Mouse (Mus musculus) c-Kit-positive CD71-positive TER-119-negative erythroid progenitor cells, embryonic 14.5 days (primary cell): ENCODE data around the gene Cracr2b.
A peak's percentile ranks its signal among the peaks of the same experiment; 100 is the strongest.
"Not testable (repeated sequence)": the region's sequence is repeated elsewhere in the genome, so short reads cannot be mapped to it uniquely, and the experiment has no call there.

Experiments
- DNase-seq: peaks from one replicate; pipeline ENCODE4 v3.0.0-alpha.2; 2013; ENCODE audit warnings: low read depth

Gene Cracr2b

DNA sequence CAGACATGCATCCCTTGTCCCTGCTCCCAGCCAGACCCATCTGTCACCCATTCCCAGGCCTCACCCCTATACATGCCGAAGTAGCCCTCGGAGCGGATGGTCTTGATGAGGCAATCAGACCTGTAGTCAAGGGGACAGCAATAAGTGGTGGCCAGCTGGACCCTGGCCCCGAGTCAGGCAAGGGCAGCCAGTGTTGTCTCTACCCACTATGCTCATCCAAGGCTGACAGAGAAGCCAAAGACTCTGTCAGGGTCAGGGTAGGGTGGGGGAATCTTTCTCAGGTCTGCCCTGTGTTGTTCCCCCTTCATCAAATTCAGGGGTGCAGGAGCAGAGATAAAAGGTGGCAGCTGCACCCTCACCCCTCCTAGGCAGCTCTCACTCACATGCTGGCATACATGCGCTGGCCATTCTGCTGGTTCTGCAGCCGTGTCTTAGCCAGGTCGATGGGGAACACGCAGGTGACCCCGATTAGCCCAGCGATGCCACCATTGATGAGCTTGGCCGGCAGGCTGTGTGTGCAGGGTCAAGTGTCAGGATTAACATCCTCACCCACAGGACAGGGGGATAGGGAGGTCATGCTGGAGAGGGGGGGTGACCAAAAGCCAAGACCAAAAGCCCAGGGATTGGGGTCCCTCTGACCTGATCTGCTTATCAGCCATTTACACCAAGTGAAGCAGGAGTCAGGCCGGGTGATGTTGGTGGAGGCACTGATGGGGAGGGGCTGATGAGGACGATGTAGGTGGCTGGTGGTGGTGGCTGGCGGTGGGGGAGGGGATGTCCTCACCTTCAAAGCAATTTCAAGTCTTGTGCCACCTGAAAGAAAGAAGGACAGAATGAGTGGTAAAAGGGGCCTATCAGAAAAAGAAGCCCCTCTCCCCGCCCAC, 27.1 kb upstream of the Cracr2b start:
- no peak for DNase-seq

DNA sequence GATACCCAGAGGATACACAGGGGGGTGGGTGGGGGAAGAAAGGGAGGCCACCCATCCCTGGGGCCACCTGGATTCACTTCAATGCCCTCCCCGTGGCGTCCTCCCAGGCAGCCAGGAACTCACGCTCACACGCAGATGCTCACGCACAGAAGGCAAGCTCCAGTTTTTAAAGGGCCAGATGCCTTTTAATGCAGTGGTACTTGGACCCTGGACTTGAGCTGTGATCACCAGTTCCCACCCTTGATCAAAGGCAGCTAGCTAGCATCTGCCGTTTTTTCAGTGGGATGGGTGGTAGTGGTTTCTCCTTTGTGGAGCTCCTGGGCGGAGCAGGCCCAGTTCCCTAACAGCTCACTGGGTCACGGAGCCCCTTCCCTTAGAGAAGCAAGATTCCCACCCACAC, 26.4 kb upstream of the Cracr2b start:
- no peak for DNase-seq

DNA sequence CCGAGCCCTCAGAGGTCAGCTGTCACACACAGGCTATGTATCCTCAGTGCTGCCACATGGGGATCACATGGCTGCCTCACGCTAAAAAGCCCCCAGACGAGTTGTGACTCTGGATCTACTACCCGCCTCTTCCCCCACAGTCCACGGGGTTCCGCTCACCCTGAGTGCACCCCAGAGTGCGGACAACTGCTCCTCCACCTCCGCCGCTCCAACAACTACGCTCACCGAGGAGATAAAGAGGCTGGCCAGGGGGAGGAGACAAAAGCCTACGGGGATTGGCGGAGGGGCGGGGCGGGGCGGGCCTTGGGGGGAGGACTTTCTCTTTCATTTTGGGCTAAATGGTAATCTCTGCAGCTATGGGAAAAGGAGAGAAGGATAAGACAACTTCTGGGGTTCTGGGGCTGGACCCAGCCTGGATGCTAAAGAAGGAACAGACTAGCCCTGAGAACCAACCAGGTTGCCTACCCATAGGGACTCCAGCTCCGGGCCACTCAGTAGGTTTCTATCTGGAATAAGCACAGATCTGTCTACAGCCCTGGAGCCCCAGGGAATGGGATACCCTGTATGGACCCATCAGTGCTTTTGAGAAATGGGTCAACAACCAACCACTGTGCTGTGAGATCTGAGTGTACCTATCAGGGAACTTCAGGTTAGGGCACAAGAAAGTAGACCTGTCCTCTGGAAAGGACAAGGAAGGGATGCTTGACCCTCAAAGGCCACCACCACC, 25.6 kb upstream of the Cracr2b start:
- peak; percentile 78 for DNase-seq

DNA sequence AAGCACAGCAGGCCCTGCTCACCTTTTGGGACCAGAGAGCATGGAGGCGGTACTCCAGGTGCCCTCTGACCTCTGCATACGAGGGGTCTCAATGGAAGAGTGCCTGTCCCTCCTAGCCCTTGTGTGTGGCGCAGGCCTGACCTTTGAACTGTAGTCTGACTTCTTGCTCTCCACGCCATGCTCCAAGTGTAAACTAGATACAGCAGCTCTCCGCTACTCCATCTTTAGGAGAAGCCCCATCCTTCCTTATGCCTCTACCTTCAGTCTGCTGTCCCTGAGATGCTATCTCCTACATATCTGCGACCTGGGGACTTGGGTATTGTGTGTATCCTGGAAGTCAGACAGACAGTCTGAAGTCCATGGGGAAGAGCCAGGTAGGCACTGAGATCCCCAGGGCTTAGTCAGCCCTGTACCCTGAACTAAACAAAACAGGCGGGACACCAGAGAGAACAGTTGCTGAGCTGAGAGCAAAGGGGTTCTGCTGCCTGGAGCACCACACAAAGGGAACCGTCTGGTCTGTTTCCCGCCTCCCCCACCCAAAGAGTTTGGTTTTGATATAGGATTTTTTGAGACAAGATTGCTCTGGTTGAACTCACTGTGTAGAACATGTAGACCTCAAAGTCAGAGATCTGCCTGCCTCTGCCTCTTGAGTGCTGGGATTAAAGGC, 24.9 kb upstream of the Cracr2b start:
- DNase-seq: no peak

DNA sequence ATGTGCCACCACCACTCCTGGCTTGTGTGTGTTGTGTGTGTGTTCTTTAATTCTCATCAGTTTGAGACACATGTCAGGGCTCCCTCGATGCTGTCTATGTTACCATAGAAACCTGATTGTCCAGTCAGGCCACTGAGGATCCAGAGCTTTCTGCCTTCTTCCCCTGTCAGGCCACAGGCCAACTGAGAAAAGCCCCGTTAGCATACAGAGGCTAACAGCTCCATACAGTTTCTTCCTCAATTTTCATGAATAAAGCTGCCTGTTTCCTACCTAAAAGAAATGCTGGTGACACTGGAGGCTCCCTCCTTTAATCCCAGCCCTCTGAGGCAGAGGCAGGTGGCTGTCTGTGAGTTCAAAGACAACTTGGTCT, 24.4 kb upstream of the Cracr2b start:
- DNase-seq: no peak

DNA sequence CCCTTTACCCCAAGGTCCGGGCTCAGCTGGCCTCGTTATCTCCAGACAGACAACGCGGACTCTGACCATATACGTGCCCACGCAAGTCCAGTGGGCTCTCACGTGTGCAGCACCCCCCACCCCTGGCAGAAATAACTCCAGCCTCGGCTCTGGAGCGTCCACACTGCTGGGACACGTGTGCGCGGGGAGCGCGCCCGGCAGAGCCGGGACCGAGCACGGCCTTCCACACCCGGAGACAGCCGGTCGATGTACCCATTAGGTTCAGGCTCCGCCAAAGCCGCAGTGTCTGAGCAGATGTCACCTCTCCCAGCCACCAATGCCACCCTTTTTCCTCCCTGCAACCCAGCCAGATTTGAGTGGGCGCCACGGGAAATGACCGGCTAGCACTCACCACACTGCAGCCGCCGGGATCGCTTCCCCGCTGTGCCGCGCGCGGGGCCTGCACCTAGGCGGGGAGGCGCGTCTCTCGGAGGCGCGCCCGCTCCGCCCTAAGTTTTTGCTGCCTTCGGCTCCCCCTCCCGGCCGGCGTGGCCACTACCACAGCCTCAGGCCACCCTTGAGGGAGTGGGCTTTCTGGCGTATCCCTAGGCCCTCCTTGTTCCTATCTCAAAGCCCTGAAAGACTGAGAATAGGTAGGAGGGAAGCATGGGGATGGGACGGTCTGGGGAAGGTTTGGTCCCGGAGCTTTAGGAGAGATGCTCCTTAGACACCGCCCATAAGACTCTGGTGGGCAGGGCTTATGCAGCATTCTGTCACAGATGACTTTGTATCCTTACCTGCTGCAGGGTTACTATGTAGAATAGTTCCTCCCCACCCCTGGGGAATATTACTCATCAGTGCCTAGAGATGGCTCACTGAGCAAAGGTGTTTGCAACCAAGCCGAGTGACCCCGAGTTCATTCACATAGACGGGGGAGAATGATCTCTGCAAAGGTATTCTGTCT, 23.4 kb upstream of the Cracr2b start, which contains the start of gene Slc25a22:
Gene Slc25a22 (minus strand): TSS at position 715 of the 943 bp plus-strand sequence.
- DNase-seq: peak; percentile 66

DNA sequence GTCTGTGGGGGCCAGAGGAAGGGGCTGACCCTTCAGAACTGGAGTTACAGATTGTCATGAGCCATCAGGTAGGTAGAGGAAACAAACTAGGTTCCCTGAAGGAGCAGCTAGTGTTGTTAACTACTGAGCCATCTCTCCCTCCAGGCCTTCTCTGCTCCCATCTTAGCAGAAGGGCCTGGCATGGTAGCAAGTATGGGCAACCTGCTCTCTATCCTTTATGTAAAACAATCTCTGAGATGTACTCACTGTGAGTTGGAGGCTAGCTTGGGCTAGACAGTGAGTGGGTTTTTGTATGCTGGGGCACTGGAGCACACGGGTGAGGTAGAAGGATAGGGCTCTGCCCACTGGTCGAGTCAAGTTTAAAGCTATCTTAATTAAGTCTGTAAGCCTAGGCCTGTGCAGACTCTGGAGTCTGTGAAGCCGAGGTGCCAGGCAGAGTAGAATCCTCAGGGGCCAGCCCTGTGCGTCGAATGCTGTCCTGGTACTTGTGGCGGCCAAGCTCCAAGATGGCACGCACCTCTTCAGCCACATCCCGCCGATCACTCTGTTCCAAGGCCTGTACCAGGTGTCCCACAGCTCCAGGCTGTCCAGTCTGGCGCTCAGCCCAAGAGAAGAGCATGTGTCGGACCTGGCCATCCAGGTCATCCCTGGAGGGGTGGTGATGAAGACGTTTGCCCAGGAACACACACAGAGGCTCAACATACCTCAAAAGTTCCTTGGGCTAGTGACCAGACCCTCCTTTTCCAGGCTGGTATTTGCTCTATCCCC, 22.5 kb upstream of the Cracr2b start:
- DNase-seq: no peak

DNA sequence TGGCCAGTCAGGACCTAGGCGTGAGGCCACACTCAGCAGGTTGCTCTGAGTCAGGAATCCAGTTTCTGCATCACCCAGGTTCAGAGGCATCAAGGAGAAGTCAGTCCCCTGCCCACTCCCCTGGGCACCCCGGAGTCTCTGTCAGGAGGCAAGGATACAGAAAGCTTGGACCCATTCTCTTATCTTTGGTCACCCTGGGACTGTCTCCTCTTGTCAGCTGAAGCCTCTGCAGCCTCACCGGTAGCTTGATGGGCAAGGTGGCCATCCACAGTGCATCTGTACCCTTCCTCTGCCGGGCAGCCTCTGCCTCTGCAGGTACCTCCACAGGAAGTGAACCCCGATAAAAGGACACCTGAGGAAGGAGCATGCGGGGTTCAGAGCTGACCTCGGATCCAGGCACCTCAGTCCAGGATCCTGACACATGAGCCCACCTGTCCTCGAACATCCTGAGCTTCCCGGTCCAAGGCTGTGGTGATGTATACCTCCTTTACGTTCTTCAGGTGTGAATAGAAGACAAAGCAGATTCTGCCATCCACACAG, 21.7 kb upstream of the Cracr2b start:
- DNase-seq: no peak

DNA sequence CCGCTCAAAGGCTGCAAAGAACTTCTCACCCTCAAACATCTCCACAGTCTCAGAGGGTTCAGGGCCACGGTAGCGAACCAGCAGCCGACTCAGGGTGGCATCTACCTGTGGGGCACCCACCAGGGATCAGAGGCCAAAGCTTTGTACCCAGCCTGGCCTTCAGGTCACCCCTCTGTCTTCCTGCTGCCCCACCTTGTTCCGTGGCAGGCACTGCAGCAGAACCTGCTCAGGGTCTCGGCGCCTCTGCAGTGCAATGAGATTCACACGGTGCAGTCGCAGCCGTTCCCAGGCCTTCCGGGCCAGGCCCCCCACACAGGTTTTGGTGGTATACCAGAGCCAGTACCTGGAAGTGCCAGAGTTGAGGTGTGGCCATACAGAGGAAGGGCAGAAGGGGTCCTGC, 21.1 kb upstream of the Cracr2b start:
- no peak for DNase-seq

DNA sequence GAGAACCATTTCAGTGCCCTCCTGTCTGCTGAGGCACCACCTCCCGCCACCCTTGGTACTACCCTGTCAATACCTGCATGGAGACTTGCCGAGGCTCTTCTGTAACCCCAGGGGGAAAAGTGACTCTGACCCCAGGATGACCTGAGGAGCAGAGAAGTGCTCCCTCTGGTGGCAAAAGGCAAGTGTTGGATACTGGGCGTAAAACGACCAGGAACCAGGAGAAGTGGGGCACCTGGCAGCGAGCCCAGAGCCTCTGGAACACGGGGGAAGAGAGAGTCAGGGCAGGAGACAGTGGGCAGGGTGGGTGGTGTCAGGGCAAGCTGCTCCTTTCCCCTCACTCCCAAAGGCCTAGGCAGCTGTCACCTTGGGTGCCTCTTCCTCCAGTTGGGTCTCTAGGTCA, 20.3 kb upstream of the Cracr2b start:
- DNase-seq: no peak

DNA sequence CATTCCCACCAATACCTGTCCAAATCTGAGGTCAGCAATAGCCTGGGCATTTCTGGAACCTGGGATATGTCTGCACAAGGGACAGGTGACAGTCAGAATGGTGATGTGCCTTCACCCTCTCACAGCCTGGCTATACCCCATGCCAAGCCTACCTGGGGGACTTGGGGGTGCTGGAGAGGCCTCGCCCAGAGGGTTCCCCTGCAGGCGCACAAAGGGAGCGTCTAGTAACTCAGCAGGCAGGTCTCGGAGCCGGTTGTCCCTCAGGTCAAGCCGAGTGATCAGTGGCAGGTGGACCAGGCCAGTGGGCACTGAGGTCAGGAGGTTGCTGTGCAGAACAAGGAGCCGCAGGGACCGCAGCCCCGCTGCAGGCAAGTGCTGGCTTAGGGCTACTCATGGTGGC, 19.4 kb upstream of the Cracr2b start:
- no peak for DNase-seq

DNA sequence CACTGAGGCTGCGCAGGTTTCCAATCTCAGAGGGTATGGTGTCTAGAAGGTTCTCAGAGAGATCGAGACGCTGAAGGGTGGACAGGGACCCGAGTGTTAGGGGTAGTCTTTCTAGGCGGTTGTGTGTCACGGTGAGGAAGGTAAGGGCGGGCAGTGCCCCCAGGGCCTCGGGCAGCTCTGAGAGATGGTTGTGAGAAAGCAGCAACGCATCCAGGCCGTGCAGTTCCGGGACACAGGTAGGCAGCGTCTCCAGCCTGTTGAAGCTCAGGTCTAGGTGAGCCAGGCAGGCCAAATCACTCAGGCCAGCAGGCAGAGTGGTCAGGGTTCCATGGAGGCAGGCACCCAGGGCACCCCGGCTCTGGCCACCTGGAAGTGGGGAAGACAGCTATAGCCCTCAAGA, 18.7 kb upstream of the Cracr2b start:
- DNase-seq: no peak

DNA sequence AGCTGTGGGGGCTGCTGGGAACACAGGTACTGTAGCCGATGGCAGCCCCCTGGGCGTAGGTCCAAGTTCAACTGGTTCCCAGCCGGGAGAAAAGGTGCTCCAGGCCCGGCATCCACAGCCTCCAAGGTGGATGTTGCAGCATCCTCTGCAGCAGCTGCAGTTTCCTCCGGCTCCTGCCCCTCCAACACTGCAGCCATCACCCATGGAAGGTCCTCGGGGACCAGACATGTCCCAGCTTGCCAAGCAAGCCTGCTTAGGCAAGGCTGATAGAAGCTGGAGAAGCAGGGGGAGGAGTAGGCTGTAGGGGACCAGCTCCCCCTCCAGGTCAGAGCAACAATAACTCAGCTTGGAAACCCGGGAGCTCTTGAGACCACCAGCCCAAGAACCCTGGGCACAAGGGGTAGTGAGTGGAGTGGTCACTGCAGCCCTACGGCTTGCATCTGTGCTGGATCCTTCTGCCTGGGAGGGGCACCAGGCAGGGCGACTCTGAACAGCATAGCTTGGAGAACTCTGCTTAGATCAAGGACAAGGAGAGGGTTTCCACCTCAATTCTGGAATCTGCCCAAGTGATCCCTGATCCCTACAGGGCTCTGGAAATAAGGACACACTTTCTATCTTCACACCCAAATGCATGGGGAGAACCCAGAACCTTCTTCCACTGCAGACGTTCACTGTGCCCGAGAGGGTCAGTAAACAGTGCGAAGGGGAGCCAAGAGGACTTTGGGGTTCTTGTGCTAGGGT, 17.6 kb upstream of the Cracr2b start:
- peak; percentile 66 for DNase-seq

DNA sequence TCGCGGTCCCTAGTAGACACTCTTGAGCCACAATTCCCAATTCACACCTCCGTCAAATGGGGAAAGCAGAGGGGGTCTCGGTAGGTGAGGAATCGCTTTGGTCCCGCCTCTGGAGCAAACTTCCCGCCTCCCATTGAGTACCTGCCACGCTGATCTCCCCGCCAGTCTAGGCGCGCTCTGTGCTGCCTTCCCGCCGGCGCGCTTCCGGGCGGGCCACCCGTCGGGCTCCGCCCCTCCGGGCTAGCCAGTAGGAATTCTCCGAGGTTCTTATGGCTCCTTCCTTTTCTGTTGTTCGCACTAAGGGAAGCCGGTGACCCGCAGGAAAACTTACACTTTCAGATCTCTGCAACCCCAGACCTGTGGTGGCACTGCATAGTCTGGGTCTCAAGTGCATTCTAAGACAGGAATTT, 17.1 kb upstream of the Cracr2b start, which contains the start of gene Pidd1:
Gene Pidd1 (minus strand): TSS at position 198 of the 410 bp plus-strand sequence.
- DNase-seq: peak; percentile 77

DNA sequence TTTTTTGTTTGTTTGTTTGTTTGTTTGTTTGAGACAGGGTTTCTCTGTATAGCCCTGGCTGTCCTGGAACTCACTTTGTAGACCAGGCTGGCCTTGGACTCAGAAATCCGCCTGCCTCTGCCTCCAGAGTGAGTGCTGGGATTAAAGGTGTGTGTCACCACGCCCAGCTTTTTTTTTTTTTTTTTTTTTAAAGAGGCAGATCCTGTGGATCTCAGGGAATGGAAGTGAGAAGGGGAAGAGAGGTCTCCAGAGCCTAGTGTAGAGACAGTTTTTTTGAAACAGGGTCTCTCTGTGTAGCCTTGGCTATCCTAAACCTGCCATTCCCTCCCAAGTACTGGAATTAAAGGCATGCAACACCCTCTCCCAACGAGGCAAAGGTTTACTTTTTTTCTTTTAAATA, 14.5 kb upstream of the Cracr2b start:
- not testable (repeated sequence) for DNase-seq

DNA sequence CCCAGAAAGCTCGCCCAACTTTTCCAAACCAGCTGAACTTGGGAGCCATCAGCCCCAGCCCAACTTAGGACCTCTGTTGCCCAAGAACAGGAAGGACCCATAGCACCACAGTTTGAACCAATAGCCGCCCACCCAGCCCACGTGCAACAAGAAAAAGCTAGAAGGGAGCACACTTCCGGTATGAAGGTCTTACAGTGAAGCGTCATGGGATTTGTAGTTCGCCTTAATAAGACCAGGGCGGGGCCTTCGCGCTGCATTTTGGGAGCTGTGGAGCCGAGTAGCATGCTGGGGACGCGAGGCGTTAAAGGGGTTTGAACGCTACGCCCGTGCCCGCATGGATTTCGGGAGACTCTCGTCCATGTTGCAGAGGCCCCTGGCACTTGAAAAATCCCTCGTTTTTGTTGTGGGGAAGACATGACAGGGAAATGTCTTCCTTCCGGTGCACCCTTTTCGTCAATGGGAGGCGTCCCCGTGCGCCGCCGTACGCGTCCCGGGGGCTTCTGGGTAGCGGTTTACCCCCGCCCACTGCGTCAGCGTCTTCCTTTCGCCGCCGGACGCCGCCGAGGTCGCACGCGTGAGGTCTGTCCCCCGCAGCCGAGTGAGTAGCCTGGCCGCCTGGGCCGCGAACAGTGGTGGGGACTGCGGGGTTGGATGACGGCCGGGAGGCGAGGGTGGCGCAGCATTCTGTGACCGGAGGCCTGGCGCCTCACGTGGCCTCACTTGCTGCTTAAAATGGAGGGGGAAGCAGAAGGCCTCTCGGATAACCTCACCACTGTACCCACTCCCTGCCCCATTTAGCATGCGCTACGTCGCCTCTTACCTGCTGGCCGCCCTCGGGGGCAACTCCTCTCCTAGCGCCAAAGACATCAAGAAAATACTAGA, 13.5 kb upstream of the Cracr2b start, which contains the start of gene Rplp2:
Gene Rplp2 (plus strand): TSS at position 261 of the 882 bp plus-strand sequence.
- DNase-seq: peak; percentile 87

DNA sequence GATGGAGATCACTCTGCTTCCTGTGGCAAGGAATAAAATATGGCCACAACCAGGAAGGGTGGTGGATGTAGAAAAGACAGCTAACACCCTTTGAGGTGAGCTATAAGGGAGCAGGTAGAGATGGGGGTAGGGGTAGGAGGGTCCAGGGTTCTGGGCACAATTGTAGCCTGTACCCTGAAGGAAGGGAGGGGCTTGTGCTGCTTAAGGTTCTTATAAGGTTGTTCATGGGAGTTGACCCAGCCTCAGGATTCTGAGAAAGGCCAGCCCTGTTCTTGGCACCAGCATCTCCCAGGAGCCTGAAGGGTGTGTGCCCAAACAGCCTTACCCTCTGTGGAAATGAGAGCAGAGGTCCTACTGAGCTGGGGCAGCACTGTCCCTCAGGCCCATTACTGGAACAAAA, 9.0 kb upstream of the Cracr2b start:
- DNase-seq: no peak

DNA sequence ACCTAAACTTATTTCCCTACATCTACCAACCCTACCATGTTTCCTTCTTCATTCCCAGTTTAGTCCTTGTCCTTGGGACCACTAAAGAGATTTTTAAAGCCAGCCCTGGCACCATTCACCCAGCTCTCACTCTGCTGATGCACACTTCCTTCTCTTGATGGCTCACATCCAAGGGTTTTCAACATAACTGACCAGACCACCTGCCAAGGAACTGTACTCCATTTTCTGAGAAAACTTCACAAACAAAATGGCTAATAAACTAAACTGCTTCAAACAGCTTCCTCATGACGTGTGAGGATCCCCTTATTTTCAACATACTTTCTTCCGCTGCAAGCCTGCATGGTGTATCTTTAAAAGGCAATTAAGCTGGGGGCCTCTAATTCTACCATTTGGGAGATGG, 7.3 kb upstream of the Cracr2b start:
- DNase-seq: no peak
